Mouse (Mus musculus) liver, adult 2 months (tissue): ENCODE results near the gene Mkrn1. TPM values are rescaled to one million over a fixed set of nuclear protein-coding genes. Genes with fewer than 3 reads are reported as not detected.

Experiments used
- DNase-seq: peaks from one replicate; pipeline ENCODE4 v3.0.0-alpha.2; 2011; ENCODE audit warnings: low read depth, low spot score; ENCODE audit errors: extremely low read depth
- H3K27ac ChIP-seq: fragments of 200-500 bp; replicated peaks from 2 replicates; pipeline ENCODE4 v1.5.1; 2012; ENCODE audit warnings: low read depth, mild to moderate bottlenecking, control low read depth, inconsistent platforms, low read length; ENCODE audit not compliant: insufficient read depth
- H3K27me3 ChIP-seq: fragments of 200-500 bp; 2 replicates; pipeline ENCODE4 v1.6.1; 2012; ENCODE audit warnings: mild to moderate bottlenecking, moderate library complexity, low read length, inconsistent platforms; ENCODE audit not compliant: control insufficient read depth, insufficient read depth
- H3K36me3 ChIP-seq: fragments of 200-500 bp; 2 replicates; pipeline ENCODE4 v1.6.1; 2012; ENCODE audit warnings: low read length, inconsistent platforms; ENCODE audit not compliant: control insufficient read depth, insufficient read depth
- H3K4me1 ChIP-seq: fragments of 200-500 bp; 2 replicates; pipeline ENCODE4 v1.6.1; 2011; ENCODE audit warnings: low read length; ENCODE audit not compliant: control insufficient read depth, insufficient read depth
- H3K4me3 ChIP-seq: fragments of 200-500 bp; 2 replicates; pipeline ENCODE4 v1.5.1; 2011; ENCODE audit warnings: low read depth, mild to moderate bottlenecking, control low read depth, low read length, moderate library complexity; ENCODE audit not compliant: insufficient read depth
- H3K79me2 ChIP-seq: fragments of 200-500 bp; 2 replicates; pipeline ENCODE4 v1.6.1; 2012; ENCODE audit warnings: inconsistent platforms, mild to moderate bottlenecking, low read length, moderate library complexity; ENCODE audit not compliant: control insufficient read depth, insufficient read depth
- H3K9ac ChIP-seq: fragments of 200-500 bp; 2 replicates; pipeline ENCODE4 v1.6.1; 2012; ENCODE audit warnings: low read depth, mild to moderate bottlenecking, control low read depth, inconsistent platforms, low read length
- CTCF ChIP-seq: fragments of 200-500 bp; IDR thresholded peaks from 2 replicates; pipeline ENCODE4 v1.5.1; 2011; ENCODE audit warnings: low read depth, low read length, control low read depth
- POLR2A ChIP-seq: fragments of 200-500 bp; IDR thresholded peaks from 2 replicates; pipeline ENCODE4 v1.6.1; 2011; ENCODE audit warnings: low read length, control low read depth; ENCODE audit not compliant: insufficient read depth; ENCODE audit errors: extremely low read depth
- WGBS: fragments of 180-500 bp; shearing (Covaris S2); methylation state at CpG from one replicate; pipeline ENCODE4 v1.1.7; 2018; 5-methylcytosine and 5-hydroxymethylcytosine counted together
- polyA plus RNA-seq: library from polyadenylated mRNA; depleted of rRNA; stranded (reverse); fragments of >200 nt; gene quantifications from 2 replicates; pipeline ENCODE4 v1.2.3, GENCODE M21; 2012
- total RNA-seq: library from RNA; depleted of rRNA; stranded (reverse); fragments of >200 nt; gene quantifications from 2 replicates; pipeline ENCODE4 v1.2.3, GENCODE M21; 2014

Mkrn1 gene
- total and polyA plus RNA-seq, 2 experiments: 14.0 to 24.2 TPM

DNA sequence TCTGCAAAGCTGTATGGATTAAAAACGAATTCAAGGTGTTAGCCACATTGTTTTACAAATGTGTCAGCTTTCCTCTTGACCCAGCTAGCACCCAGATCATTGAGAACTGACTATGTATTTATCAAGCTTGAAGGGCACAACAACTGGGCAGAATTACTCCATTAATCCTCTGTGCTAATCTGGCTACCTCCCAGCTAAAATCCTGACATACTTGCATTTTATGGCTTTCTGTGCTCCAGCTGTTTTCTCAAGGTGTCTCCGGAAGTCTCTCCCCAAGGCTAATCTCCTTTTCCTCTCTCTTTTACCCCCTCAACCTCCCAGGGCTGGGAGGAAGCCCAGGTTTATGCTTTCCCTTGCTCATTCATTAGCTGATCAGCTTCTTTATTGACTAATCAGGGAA is 34.4 kb upstream of the Mkrn1 start:
- Histone ChIP-seq H3K27me3 (no peaks in the 10 kb centered on the region), H3K4me3 (no peak overlapping the region), H3K36me3 (no peaks in the 10 kb centered on the region), H3K9ac (no peak overlapping the region), H3K79me2 (no peaks in the 10 kb centered on the region), H3K4me1 (no peaks in the 10 kb centered on the region), H3K27ac (no peak overlapping the region)
- DNase-seq: no peak
- WGBS: 64% methylated on average over 2 of the region's 2 CpGs
- TF ChIP-seq CTCF (no peak), POLR2A (no peak)

DNA sequence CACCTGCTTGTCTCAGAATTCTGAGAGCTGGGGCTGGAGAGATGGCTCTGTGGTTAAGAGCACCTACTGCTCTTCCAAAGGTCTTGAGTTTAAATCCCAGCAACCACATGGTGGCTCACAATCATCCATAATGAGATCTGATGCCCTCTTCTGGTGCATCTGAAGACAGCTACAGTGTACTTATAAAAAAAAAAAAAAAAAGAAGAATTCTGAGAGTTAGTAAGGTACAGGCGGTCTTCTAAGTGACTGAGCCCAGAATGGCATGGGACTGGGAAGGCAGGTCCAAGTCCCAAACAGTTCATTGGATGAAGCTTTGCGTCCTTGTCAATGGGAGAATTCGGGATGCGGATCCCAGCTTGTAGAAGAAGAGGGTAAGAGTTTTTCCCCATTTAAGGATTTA is 33.3 kb upstream of the Mkrn1 start:
- Histone ChIP-seq H3K4me1 (no peaks in the 10 kb centered on the region), H3K79me2 (no peaks in the 10 kb centered on the region), H3K4me3 (no peak overlapping the region), H3K36me3 (no peaks in the 10 kb centered on the region), H3K27ac (no peak overlapping the region), H3K27me3 (no peaks in the 10 kb centered on the region), H3K9ac (no peak overlapping the region)
- WGBS: 88% methylated on average over 4 of the region's 4 CpGs
- TF ChIP-seq POLR2A: no peak
- TF ChIP-seq CTCF: no peak
- no peak for DNase-seq

DNA sequence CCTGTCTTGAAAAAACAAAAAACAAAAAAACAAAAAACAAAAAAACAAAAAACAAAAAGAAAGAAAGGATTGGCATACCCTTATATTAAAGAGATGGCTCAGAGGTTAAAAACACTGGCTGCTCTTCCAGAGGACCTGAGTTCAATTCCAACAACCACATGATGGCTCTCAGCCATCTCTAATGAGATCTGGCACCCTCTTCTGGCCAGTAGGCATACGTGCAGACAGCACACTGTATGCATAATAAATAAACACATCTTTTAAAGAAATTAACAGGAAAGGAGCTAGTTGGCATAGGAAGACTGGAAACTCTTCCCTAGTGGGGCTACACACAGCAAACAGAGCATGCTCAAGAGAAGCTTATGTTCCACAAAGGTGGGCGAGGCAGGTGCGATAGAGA is 30.8 kb upstream of the Mkrn1 start:
- no peak overlapping the region for H3K27ac ChIP-seq
- 87% methylated on average over 3 of the region's 3 CpGs for WGBS
- TF ChIP-seq POLR2A (no peak), CTCF (peak; percentile 26; the same call in 1 of the 2 replicates)
- no peak for DNase-seq
- no peak overlapping the region for H3K4me3 ChIP-seq
- no peaks in the 10 kb centered on the region for H3K79me2 ChIP-seq
- H3K36me3 ChIP-seq: no peaks in the 10 kb centered on the region
- H3K4me1 ChIP-seq: no peaks in the 10 kb centered on the region
- no peak overlapping the region for H3K9ac ChIP-seq
- H3K27me3 ChIP-seq: no peaks in the 10 kb centered on the region

DNA sequence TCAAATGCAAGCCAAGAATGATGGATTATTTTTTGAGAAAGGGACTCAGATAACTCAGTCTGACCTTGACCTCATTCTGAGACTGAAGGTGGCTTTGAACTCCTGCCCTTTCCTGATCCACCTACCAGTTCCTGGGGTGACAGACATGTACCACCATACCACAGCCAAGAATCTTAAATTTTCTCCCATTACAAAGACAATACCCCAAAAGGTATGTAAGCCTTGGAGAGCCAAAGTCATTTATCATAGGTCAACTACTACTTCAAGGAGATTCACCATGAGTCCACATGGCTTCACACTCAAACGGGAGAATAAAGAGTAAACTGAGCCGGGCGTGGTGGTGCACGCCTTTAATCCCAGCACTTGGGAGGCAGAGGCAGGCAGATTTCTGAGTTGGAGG is 30.3 kb upstream of the Mkrn1 start:
- Histone ChIP-seq H3K4me3 (no peak overlapping the region), H3K36me3 (no peaks in the 10 kb centered on the region), H3K9ac (no peak overlapping the region), H3K27me3 (no peaks in the 10 kb centered on the region), H3K79me2 (no peaks in the 10 kb centered on the region), H3K4me1 (no peaks in the 10 kb centered on the region), H3K27ac (no peak overlapping the region)
- no peak for DNase-seq
- no peak for TF ChIP-seq CTCF
- no peak for TF ChIP-seq POLR2A
- 89% methylated on average over 4 of the region's 4 CpGs for WGBS

DNA sequence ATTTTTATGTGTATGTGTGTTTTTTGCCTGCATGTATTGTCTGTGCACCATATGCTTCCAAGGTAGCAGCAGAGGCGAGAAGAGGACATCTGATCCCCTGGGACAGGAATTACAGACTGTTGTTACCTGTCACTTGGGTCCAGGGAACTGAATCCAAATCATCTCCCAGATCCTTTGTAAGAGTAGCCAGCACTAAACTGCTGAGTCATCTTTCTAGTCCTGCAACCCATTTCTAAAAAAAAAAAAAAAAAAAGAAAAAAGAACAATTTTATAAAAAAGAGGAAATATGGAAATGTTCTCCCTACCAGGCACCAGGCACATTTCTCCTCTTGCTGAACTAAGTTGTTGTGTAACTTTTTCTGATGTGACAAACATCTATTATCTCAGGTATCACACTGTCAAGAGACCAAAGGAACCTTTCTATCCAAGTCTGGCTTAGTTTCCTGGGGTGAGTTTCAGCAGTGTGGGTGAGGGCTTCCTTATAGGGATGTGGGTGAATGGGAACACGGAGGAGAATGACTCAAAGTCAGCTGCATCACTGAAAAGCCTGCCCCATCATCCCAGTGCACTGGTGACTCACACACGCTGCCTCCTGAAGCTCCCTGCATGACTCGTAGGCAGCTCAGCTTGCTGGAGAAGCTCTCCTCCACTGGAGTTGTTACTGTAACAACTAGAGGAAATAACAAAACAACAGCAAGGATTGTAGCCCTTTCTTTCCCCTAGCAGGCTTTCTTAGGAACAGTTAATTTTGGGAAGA is 27.3 kb upstream of the Mkrn1 start:
- TF ChIP-seq CTCF (no peak), POLR2A (no peak)
- Histone ChIP-seq H3K27ac (no peak overlapping the region), H3K4me3 (no peak overlapping the region), H3K9ac (no peak overlapping the region), H3K27me3 (no peaks in the 10 kb centered on the region), H3K4me1 (no peaks in the 10 kb centered on the region), H3K36me3 (no peaks in the 10 kb centered on the region), H3K79me2 (no peaks in the 10 kb centered on the region)
- 70% methylated on average over 4 of the region's 4 CpGs for WGBS
- no peak for DNase-seq

DNA sequence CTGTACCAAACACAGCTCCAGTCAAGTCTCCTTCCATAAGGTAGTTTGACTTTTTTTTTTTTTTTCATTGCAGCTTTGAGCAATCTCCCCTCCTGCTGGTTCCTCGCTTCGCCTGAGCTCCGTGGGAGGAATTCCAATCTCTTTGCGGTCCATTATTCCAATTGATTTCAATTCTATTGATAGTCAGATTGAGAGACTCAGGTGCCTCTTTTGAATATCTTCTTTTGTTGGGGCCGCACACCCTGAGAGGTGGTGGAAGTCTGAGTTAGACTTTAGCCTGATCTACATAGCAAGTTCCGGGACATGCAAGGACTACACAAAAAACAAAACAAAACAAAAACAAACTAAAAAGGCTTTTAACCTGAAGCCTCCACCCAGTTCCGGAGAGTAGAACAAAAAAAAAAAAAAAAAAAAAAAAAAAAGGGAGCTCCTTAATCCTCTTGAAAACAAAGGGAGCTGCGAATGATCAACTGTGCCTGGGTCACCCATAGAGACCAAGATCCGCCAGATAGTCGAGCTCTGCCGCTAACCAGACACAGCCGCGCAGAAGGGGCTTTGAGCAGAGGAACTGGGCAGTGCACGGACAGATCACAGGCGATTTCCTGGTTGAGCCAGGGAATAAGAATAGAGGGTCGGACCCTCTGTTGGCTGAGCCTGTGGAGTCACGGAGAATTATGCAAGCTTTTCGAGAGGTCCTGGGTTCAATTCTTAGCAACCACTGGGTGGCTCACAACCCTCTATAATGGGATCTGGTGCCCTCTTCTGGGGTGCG is 25.7 kb upstream of the Mkrn1 start:
- WGBS: 28% methylated on average over 19 of the region's 19 CpGs
- DNase-seq: no peak
- Histone ChIP-seq H3K9ac (no peak overlapping the region), H3K4me1 (no peaks in the 10 kb centered on the region), H3K27ac (no peak overlapping the region), H3K27me3 (no peaks in the 10 kb centered on the region), H3K4me3 (no peak overlapping the region), H3K36me3 (no peaks in the 10 kb centered on the region), H3K79me2 (no peaks in the 10 kb centered on the region)
- no peak for TF ChIP-seq POLR2A
- no peak for TF ChIP-seq CTCF
